Mouse (Mus musculus) olfactory bulb, adult 2 months (tissue): ENCODE results near the gene Slc6a12. TPM values are rescaled to one million over a fixed set of nuclear protein-coding genes. Genes with fewer than 3 reads are reported as not detected.

Experiments
- H3K27ac ChIP-seq: fragments of 200-500 bp; 2 replicates; pipeline ENCODE4 v1.5.1; 2012; ENCODE audit warnings: low read depth, low read length; ENCODE audit not compliant: insufficient read depth
- H3K4me1 ChIP-seq: fragments of 200-500 bp; 2 replicates; pipeline ENCODE4 v1.6.1; 2012; ENCODE audit warnings: low read length; ENCODE audit not compliant: control insufficient read depth, insufficient read depth
- H3K4me3 ChIP-seq: fragments of 200-500 bp; 2 replicates; pipeline ENCODE4 v1.5.1; 2012; ENCODE audit warnings: mild to moderate bottlenecking, low read depth, low read length, moderate library complexity; ENCODE audit not compliant: insufficient read depth
- CTCF ChIP-seq: fragments of 200-500 bp; IDR thresholded peaks from 2 replicates; pipeline ENCODE4 v1.5.1; 2012; ENCODE audit warnings: low read depth, mild to moderate bottlenecking, low read length, moderate library complexity; ENCODE audit not compliant: insufficient read depth
- POLR2A ChIP-seq: fragments of 200-500 bp; IDR thresholded peaks from 2 replicates; pipeline ENCODE4 v1.6.1; 2012; ENCODE audit warnings: mild to moderate bottlenecking, low read depth, low read length, moderate library complexity; ENCODE audit not compliant: insufficient read depth
- WGBS: fragments of 180-500 bp; shearing (Covaris S2); methylation state at CpG from one replicate; pipeline ENCODE4 v1.1.7; 2018; 5-methylcytosine and 5-hydroxymethylcytosine counted together
- polyA plus RNA-seq: library from polyadenylated mRNA; stranded (reverse); fragments of >200 nt; gene quantifications from 2 replicates; pipeline ENCODE4 v1.2.4, GENCODE M21; 2012; ENCODE audit warnings: low replicate concordance; ENCODE audit not compliant: missing spikeins, insufficient read depth, insufficient read length

Gene Slc6a12
- polyA plus RNA-seq, 1 experiment: not detected

- Histone ChIP-seq H3K4me1 (peaks cover 23% of the 10 kb centered on the region), H3K27ac (no peak overlapping the region), H3K4me3 (no peak overlapping the region)
- TF ChIP-seq POLR2A: no peak
- no peak for TF ChIP-seq CTCF
- 45% methylated on average over 10 of the region's 10 CpGs for WGBS
Observed at GRCm38 (mm10) chr6:121382071-121382470, 39.2 kb downstream of the Slc6a12 start.

- WGBS: 88% methylated on average over 3 of the region's 3 CpGs
- no peak for TF ChIP-seq CTCF
- no peak for TF ChIP-seq POLR2A
- H3K4me3 ChIP-seq: no peak overlapping the region
- H3K4me1 ChIP-seq: peaks cover 16% of the 10 kb centered on the region; the same call in 1 of the 2 replicates
- no peak overlapping the region for H3K27ac ChIP-seq
Observed at GRCm38 (mm10) chr6:121385397-121385796, 42.5 kb downstream of the Slc6a12 start.

DNA sequence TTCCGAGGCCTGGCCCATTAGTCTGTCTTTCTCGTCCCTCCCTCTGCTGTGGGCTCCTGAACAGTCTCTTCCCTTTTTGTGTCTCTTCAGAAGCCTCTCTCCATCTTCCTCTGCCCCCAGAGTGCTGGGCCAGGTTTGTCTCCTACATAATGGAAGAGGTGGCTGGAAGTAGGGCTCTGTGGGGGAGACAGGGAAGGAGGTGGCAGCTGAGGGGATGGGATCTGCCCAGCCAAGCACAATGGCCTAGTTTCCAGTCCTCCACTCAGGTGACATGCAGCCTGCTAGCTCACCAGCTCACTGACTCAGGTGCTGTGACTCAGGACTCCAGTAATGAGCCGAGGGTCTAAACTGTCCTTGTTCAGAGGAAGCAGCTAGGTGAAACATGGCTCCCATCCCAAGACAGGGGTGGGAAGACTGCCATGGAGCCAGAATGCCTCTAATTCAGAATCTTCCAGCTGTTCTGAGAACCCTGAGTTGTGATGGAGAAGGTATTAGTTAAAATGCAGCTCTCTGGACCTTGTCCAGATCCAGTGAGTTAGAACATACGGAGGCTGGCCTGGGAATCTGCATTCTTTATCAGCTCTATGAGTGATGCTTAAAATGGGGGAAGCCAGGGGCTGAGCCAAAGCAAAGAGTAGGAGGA is 49.9 kb downstream of the Slc6a12 start:
- Histone ChIP-seq H3K27ac (no peak overlapping the region), H3K4me3 (no peak overlapping the region), H3K4me1 (no peaks in the 10 kb centered on the region; the same call in 1 of the 2 replicates)
- 75% methylated on average over 4 of the region's 4 CpGs for WGBS
- TF ChIP-seq POLR2A: no peak
- no peak for TF ChIP-seq CTCF

- H3K27ac ChIP-seq: no peak overlapping the region
- TF ChIP-seq POLR2A: no peak
- no peak for TF ChIP-seq CTCF
- peaks cover 11% of the 10 kb centered on the region for H3K4me1 ChIP-seq
- H3K4me3 ChIP-seq: no peak overlapping the region
- WGBS: 93% methylated on average over 6 of the region's 6 CpGs
Observed at GRCm38 (mm10) chr6:121401140-121401539, 58.3 kb downstream of the Slc6a12 start.

- TF ChIP-seq POLR2A: no peak
- TF ChIP-seq CTCF: no peak
- no peak overlapping the region for H3K27ac ChIP-seq
Observed at GRCm38 (mm10) chr6:121401826-121402660, 59.2 kb downstream of the Slc6a12 start.

GRCm38 (mm10) chr6:121402661-121403244 is 59.9 kb downstream of the Slc6a12 start:
- peaks cover 15% of the 10 kb centered on the region for H3K4me1 ChIP-seq
- no peak overlapping the region for H3K27ac ChIP-seq
- WGBS: 50% methylated on average over 8 of the region's 8 CpGs
- no peak for TF ChIP-seq POLR2A
- TF ChIP-seq CTCF: no peak
- H3K4me3 ChIP-seq: no peak overlapping the region

More at GRCm38 (mm10) chr6:121401826-121402660, 59.2 kb downstream of the Slc6a12 start:
- WGBS: 73% methylated on average over 14 of the region's 14 CpGs
- no peak overlapping the region for H3K4me3 ChIP-seq
- H3K4me1 ChIP-seq: peaks cover 11% of the 10 kb centered on the region

- TF ChIP-seq POLR2A (no peak), CTCF (no peak)
- no peak overlapping the region for H3K4me3 ChIP-seq
- 68% methylated on average over 8 of the region's 8 CpGs for WGBS
- no peak overlapping the region for H3K27ac ChIP-seq
- H3K4me1 ChIP-seq: peaks cover 29% of the 10 kb centered on the region
Observed at GRCm38 (mm10) chr6:121405311-121405710, 62.4 kb downstream of the Slc6a12 start.

- TF ChIP-seq POLR2A: no peak
- TF ChIP-seq CTCF: no peak
- WGBS: 48% methylated on average over 5 of the region's 5 CpGs
- no peak overlapping the region for H3K4me3 ChIP-seq
- H3K4me1 ChIP-seq: peaks cover 36% of the 10 kb centered on the region
- H3K27ac ChIP-seq: no peak overlapping the region
Observed at GRCm38 (mm10) chr6:121407571-121408011, 64.7 kb downstream of the Slc6a12 start.

DNA sequence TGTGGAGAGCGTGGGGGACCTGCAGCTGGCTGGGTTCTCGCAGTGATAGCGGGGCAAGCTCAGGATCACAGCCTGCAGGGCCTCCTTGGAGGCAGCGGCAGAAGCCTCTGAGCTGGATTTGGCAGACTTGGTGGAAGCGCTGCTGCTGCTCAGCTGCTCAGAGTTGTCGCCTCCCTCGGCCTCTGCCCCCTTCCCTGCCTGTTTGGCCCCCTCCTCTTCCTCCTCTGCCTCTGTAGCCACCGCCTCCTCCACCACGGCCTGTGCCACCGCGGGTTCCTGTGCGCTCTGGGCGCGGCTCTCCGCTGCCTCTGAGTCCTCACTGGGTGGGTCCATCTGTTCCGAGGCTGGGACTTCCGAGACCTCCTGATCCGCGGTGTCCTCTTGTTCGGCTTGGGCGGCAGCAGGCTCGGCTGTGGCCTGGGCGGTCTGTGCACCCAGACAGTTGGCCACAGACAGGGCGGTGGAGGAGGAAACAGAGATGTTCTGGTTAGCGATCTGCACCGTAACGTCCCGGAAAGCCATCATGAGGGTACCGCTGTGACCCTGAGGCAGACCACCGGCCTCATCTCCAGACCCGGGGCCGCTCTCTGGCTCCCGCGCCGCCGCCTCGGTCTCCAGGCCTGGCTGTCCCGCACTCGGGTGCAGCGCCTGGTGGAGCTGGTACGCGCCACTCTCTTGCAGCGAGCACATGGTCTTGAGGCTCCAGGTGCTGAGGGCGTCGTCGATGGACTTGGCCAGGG is 69.9 kb downstream of the Slc6a12 start:
- TF ChIP-seq POLR2A (no peak), CTCF (no peak)
- WGBS: 35% methylated on average over 46 of the region's 46 CpGs
- Histone ChIP-seq H3K4me1 (peaks cover 31% of the 10 kb centered on the region), H3K4me3 (no peak overlapping the region), H3K27ac (no peak overlapping the region)

Other genes starting within 250 kb of the Slc6a12 start
- gene Mical3, start 212.1 kb upstream of the Slc6a12 start, polyA plus RNA-seq: 277 TPM in 1 of 2 replicates, not detected in the other
- gene Pex26, start 159.4 kb upstream of the Slc6a12 start, polyA plus RNA-seq: not detected in 2 replicates
- not detected in 2 replicates for gene Tuba8, start 132.4 kb upstream of the Slc6a12 start, polyA plus RNA-seq
- not detected in 2 replicates for gene Usp18, start 97.2 kb upstream of the Slc6a12 start, polyA plus RNA-seq
- not detected in 2 replicates for gene Slc6a13, start 42.8 kb upstream of the Slc6a12 start, polyA plus RNA-seq
- gene Iqsec3, start 130.6 kb downstream of the Slc6a12 start, polyA plus RNA-seq: not detected in 2 replicates